Mouse (Mus musculus) ES-Bruce4 (cell line): Measurements from ENCODE around the gene Synpo2l.

Source experiments
- CTCF ChIP-seq: IDR thresholded peaks from one replicate; pipeline ENCODE4 v1.8.1; 2011; ENCODE audit warnings: low read depth, low read length
- EP300 ChIP-seq: IDR thresholded peaks from 2 replicates; pipeline ENCODE4 v1.6.1; 2011; ENCODE audit warnings: low read depth, low read length; ENCODE audit not compliant: insufficient read depth
- POLR2A ChIP-seq: IDR thresholded peaks from one replicate; pipeline ENCODE4 v1.8.1; 2011; ENCODE audit warnings: low read length; ENCODE audit not compliant: insufficient read depth

DNA sequence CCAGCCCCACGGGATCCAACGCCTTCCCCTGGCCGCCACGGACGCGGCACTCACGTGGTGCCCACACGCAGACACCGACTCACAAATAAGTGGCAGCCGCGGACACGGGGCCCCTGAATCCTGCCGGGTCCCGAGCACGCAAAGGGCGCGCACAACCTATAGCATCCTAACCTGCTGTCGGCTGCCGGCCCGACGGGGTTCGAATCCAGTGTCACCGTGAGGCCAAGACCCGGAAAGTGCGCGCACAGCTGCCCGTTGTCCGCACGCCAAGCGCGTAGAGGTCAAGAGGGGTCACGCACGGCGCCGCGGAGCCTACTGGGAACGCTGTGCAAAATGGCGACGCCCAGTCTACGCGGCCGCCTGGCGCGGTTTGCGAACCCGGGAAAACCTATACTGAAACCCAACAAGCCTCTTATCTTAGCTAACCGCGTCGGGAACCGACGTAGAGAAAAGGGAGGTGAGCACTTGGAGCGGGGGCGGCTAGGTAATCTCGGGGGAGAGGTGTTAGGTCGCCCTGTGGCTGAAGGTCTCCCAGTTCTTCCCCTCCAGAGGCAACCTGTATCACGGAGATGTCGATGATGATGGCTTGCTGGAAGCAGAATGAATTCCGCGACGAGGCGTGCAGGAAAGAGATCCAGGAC is 34.7 kb upstream of the Synpo2l start, which contains the start of gene Chchd1:
- TF ChIP-seq CTCF (no peak), POLR2A (peak; percentile 68), EP300 (peak; percentile 72; the same call in 1 of the 2 replicates)
